Mouse (Mus musculus) kidney, postnatal 4 days (tissue): ENCODE results near the gene Vav2.
A peak's percentile ranks its signal among the peaks of the same experiment; 100 is the strongest.

ENCODE experiments used
- DNase-seq, 2 experiments: peaks; one replicate each; pipeline ENCODE4 v3.0.0; 2021; ENCODE audit warnings: mixed read lengths in 2 of 2

Vav2 gene

GRCm38 (mm10) chr2:27408194-27408593, 18.6 kb downstream of the Vav2 start:
- no peak for DNase-seq

GRCm38 (mm10) chr2:27406928-27407327, 19.9 kb downstream of the Vav2 start:
- no peak for DNase-seq

- no peak for DNase-seq
Measured at GRCm38 (mm10) chr2:27405094-27405884, 21.5 kb downstream of the Vav2 start.

GRCm38 (mm10) chr2:27404375-27405093, 22.3 kb downstream of the Vav2 start:
- DNase-seq = no peak

- DNase-seq = no peak
Measured at GRCm38 (mm10) chr2:27401544-27401943, 25.3 kb downstream of the Vav2 start.

- DNase-seq = no peak
Measured at GRCm38 (mm10) chr2:27400083-27400482, 26.8 kb downstream of the Vav2 start.

GRCm38 (mm10) chr2:27396656-27397440, 30.0 kb downstream of the Vav2 start:
- DNase-seq = no peak

GRCm38 (mm10) chr2:27394158-27394832, 32.5 kb downstream of the Vav2 start:
- no peak for DNase-seq

- DNase-seq = no peak
Measured at GRCm38 (mm10) chr2:27392278-27392677, 34.6 kb downstream of the Vav2 start.

- DNase-seq = peak in 1 of 2 experiments; percentile 51
Measured at GRCm38 (mm10) chr2:27390775-27391174, 36.1 kb downstream of the Vav2 start.

- DNase-seq = peak in 1 of 2 experiments; percentile 52
Measured at GRCm38 (mm10) chr2:27390325-27390724, 36.5 kb downstream of the Vav2 start.

GRCm38 (mm10) chr2:27389272-27390162, 37.3 kb downstream of the Vav2 start:
- peak; percentile 41 to 47 for DNase-seq

GRCm38 (mm10) chr2:27387209-27387608, 39.6 kb downstream of the Vav2 start:
- no peak for DNase-seq

GRCm38 (mm10) chr2:27381698-27382097, 45.1 kb downstream of the Vav2 start:
- peak; percentile 53 to 62 for DNase-seq

GRCm38 (mm10) chr2:27381254-27381653, 45.6 kb downstream of the Vav2 start:
- no peak for DNase-seq

GRCm38 (mm10) chr2:27377876-27378275, 49.0 kb downstream of the Vav2 start:
- no peak for DNase-seq

- DNase-seq = peak in 1 of 2 experiments; percentile 27
Measured at GRCm38 (mm10) chr2:27377164-27377563, 49.7 kb downstream of the Vav2 start.

GRCm38 (mm10) chr2:27375141-27375540, 51.7 kb downstream of the Vav2 start:
- DNase-seq = no peak

GRCm38 (mm10) chr2:27373349-27373748, 53.5 kb downstream of the Vav2 start:
- no peak for DNase-seq

GRCm38 (mm10) chr2:27371450-27371849, 55.4 kb downstream of the Vav2 start:
- no peak for DNase-seq

- DNase-seq = no peak
Measured at GRCm38 (mm10) chr2:27368980-27369379, 57.9 kb downstream of the Vav2 start.

GRCm38 (mm10) chr2:27365296-27365695, 61.5 kb downstream of the Vav2 start:
- no peak for DNase-seq
